In genomic region chr4:126601597-126602444, GRCm38 (mm10) we compare ENCODE assay signal across 7 mouse cellular contexts. TPM values are rescaled to one million over a fixed set of nuclear protein-coding genes. Genes with fewer than 3 reads are reported as not detected.
DNase-seq lines count a peak whose midpoint lies in the region; ATAC-seq and TF ChIP-seq lines count a peak whose summit lies in the region.

No protein-coding gene starts in this region.

- no peak overlapping the region for H3K4me3 ChIP-seq in MEL (ENCODE audit: control insufficient read depth in 1 of 2, insufficient read depth in 1 of 2, low read depth in 2 of 2, low read length in 2 of 2)
- peak overlapping the region; percentile 24; the same call in 1 of the 2 replicates for H3K4me3 ChIP-seq in kidney, embryonic 15.5 days (replicated peaks)
- H3K4me3 ChIP-seq in liver, postnatal 0 days (ENCODE audit: low read depth, low read length): no peak overlapping the region

- no peak overlapping the region for H3K27ac ChIP-seq in MEL (ENCODE audit: control insufficient read depth, low read depth, low read length)
- H3K27ac ChIP-seq in kidney, embryonic 15.5 days: no peak overlapping the region
- H3K27ac ChIP-seq in liver, postnatal 0 days (ENCODE audit: low read depth): no peak overlapping the region

- TF ChIP-seq CTCF in MEL (IDR thresholded peaks at IDR 0.05 in 2 of 3, conservative IDR thresholded peaks at IDR 0.05 in 1 of 3; ENCODE audit: control insufficient read depth in 1 of 3, insufficient read depth in 1 of 3, low read depth in 2 of 3, low read length in 3 of 3, poor library complexity in 1 of 3, severe bottlenecking in 1 of 3): no peak
- no peak for TF ChIP-seq CTCF in liver, postnatal 0 days (IDR thresholded peaks at IDR 0.05; ENCODE audit: low read depth)

- no peaks in the 10 kb centered on the region for H3K9me3 ChIP-seq in MEL (replicated peaks; ENCODE audit: insufficient read depth, low read length)
- no peaks in the 10 kb centered on the region for H3K9me3 ChIP-seq in kidney, embryonic 15.5 days (replicated peaks)
- H3K9me3 ChIP-seq in liver, postnatal 0 days (ENCODE audit: low read length): no peaks in the 10 kb centered on the region

- no peaks in the 10 kb centered on the region for H3K4me1 ChIP-seq in MEL (ENCODE audit: control insufficient read depth in 1 of 2, insufficient read depth in 2 of 2, low read length in 2 of 2)
- peaks cover 16% of the 10 kb centered on the region for H3K4me1 ChIP-seq in kidney, embryonic 15.5 days
- H3K4me1 ChIP-seq in liver, postnatal 0 days (ENCODE audit: insufficient read depth): no peaks in the 10 kb centered on the region

- peak overlapping the region; percentile 56 for H3K4me2 ChIP-seq in kidney, embryonic 15.5 days
- H3K4me2 ChIP-seq in liver, postnatal 0 days (ENCODE audit: low read depth, low read length): no peak overlapping the region

- no peak overlapping the region for H3K9ac ChIP-seq in MEL (ENCODE audit: control insufficient read depth, low read depth, low read length, poor library complexity, severe bottlenecking)
- no peak overlapping the region for H3K9ac ChIP-seq in kidney, embryonic 15.5 days
- H3K9ac ChIP-seq in liver, postnatal 0 days (replicated peaks): no peak overlapping the region

- no peaks in the 10 kb centered on the region for H3K79me2 ChIP-seq in MEL (ENCODE audit: control insufficient read depth, insufficient read depth, low read length, poor library complexity)

- no peak for TF ChIP-seq POLR2A in MEL (IDR thresholded peaks at IDR 0.05; ENCODE audit: control insufficient read depth in 1 of 2, insufficient read depth in 1 of 2, low read depth in 1 of 2, low read length in 2 of 2, poor library complexity in 1 of 2)

- TF ChIP-seq RAD21 in MEL (IDR thresholded peaks at IDR 0.05; ENCODE audit: low read depth, low read length): no peak

- WGBS in kidney, embryonic 15.5 days: 21% methylated on average over 21 of the region's 22 CpGs
- WGBS in liver, postnatal 0 days (ENCODE audit: insufficient replicate concordance): 34% methylated on average over 21 of the region's 22 CpGs

- ATAC-seq in kidney, embryonic 15.5 days (replicated peaks; ENCODE audit: low FRiP score): peak; percentile 90
- ATAC-seq in liver, postnatal 0 days: no peak

- no peaks in the 10 kb centered on the region for H3K36me3 ChIP-seq in MEL (ENCODE audit: control insufficient read depth in 1 of 2, insufficient read depth in 2 of 2, low read length in 2 of 2)
- H3K36me3 ChIP-seq in kidney, embryonic 15.5 days: no peaks in the 10 kb centered on the region
- no peaks in the 10 kb centered on the region for H3K36me3 ChIP-seq in liver, postnatal 0 days (replicated peaks; ENCODE audit: insufficient read depth, low read length)

- peak; percentile 18 for DNase-seq in MEL (ENCODE audit: low read depth, low spot score)
- DNase-seq in adrenal gland, postnatal 14 days: peak; percentile 71
- DNase-seq in frontal cortex, adult 2 months (ENCODE audit: extremely low spot score in 1 of 2, low spot score in 1 of 2): peak; percentile 4 to 27
- peak; percentile 20 for DNase-seq in liver, postnatal 0 days
- DNase-seq in retina, postnatal 1 day: peak; percentile 89
- DNase-seq in spleen, postnatal 14 days (ENCODE audit: low spot score in 2 of 2): no peak

- H3K27me3 ChIP-seq in MEL (ENCODE audit: control insufficient read depth in 1 of 2, insufficient read depth in 2 of 2, low read length in 2 of 2): no peaks in the 10 kb centered on the region
- H3K27me3 ChIP-seq in kidney, embryonic 15.5 days: no peaks in the 10 kb centered on the region
- no peaks in the 10 kb centered on the region for H3K27me3 ChIP-seq in liver, postnatal 0 days (ENCODE audit: insufficient read depth, low read length)

- TF ChIP-seq EP300 in MEL (IDR thresholded peaks at IDR 0.05; ENCODE audit: low read depth in 1 of 2, low read length in 2 of 2): no peak
- no peak for TF ChIP-seq EP300 in liver, postnatal 0 days (IDR thresholded peaks at IDR 0.05; ENCODE audit: low read depth)

TF ChIP-seq in MEL, 35 proteins besides CTCF, POLR2A, EP300 and RAD21:
- peak; percentile 50 for TF ChIP-seq ZNF384 (IDR thresholded peaks at IDR 0.05; ENCODE audit: low read depth, low read length)
- TF ChIP-seq MYC (IDR thresholded peaks at IDR 0.05; ENCODE audit: low read depth, low read length): no peak

RNA-seq across cellular contexts. Expression of gene 5730409E04Rik, which starts 7.8 kb away (rescaled TPM):
- total RNA-seq in MEL (2012; rRNA removed): not detected in 2 replicates
- not detected for polyA plus RNA-seq in MEL (2012; ENCODE audit: insufficient read depth in 1 of 2, insufficient read length in 2 of 2, low read depth in 1 of 2, low replicate concordance in 2 of 2, missing spikeins in 1 of 2)
- 8.8 and 11.7 TPM in 2 replicates for total RNA-seq in adrenal gland, postnatal 14 days (2021)
- 50.9 and 53.0 TPM in 2 replicates for polyA plus RNA-seq in frontal cortex, adult 2 months (2012; rRNA removed)
- 1.6 and 2.2 TPM in 2 replicates for polyA plus RNA-seq in kidney, embryonic 15.5 days (2015; fragmentation: Nextera tagmentation; extraction: Ambion mirVana)
- 0.34 and 0.41 TPM in 2 replicates for polyA plus RNA-seq in liver, postnatal 0 days (2015; fragmentation: Nextera tagmentation; extraction: Ambion mirVana)

RNA-seq across cellular contexts. Expression of gene Clspn, which starts 45.1 kb away (rescaled TPM):
- total RNA-seq in MEL (2012; rRNA removed): 42.0 and 46.9 TPM in 2 replicates
- polyA plus RNA-seq in MEL (2012; ENCODE audit: insufficient read depth in 1 of 2, insufficient read length in 2 of 2, low read depth in 1 of 2, low replicate concordance in 2 of 2, missing spikeins in 1 of 2): 100 to 1,000 TPM in 1 of 2 experiments, 10 to 100 TPM in 1; 64.0 to 618 TPM
- total RNA-seq in adrenal gland, postnatal 14 days (2021): 10.2 and 11.3 TPM in 2 replicates
- 0.50 and 1.2 TPM in 2 replicates for polyA plus RNA-seq in frontal cortex, adult 2 months (2012; rRNA removed)
- polyA plus RNA-seq in kidney, embryonic 15.5 days (2015; fragmentation: Nextera tagmentation; extraction: Ambion mirVana): 39.2 and 40.3 TPM in 2 replicates
- polyA plus RNA-seq in liver, postnatal 0 days (2015; fragmentation: Nextera tagmentation; extraction: Ambion mirVana): 17.2 and 20.6 TPM in 2 replicates

Comparison
In these comparisons a context has a peak if more than half of its experiments do, and no peak if none do; other contexts are left out.
1. DNase-seq: peak in MEL (single experiment), adrenal gland, postnatal 14 days (single experiment), frontal cortex, adult 2 months (2 of 2), liver, postnatal 0 days (single experiment) and retina, postnatal 1 day (single experiment); none in spleen, postnatal 14 days (0 of 2).
2. RNA of gene 5730409E04Rik, which starts 7.8 kb away (polyA plus RNA-seq): 50.9 to 53.0 TPM in frontal cortex, adult 2 months; 1.6 to 2.2 TPM in kidney, embryonic 15.5 days, 0.34 to 0.41 TPM in liver, postnatal 0 days and not detected in MEL; every median in the first group is over 10 times any median in the second.